Mouse (Mus musculus): ENCODE data around the gene 6720489N17Rik.
"Not testable (repeated sequence)": the region's sequence is repeated elsewhere in the genome, so short reads cannot be mapped to it uniquely, and the experiment has no call there.

Gene 6720489N17Rik

GRCm38 (mm10) chr13:62623577-62624276 is at the start of gene 6720489N17Rik:
6720489N17Rik (minus strand) TSS chr13:62624182.
- DNase-seq: peak; percentile 88

GRCm38 (mm10) chr13:62653369-62653743 is 29.4 kb upstream of the 6720489N17Rik start:
- DNase-seq: no peak

GRCm38 (mm10) chr13:62652681-62653368 is 28.8 kb upstream of the 6720489N17Rik start:
- peak; percentile 77 for DNase-seq

GRCm38 (mm10) chr13:62627071-62627470 is 3.1 kb upstream of the 6720489N17Rik start:
- DNase-seq: peak; percentile 37

- DNase-seq: not testable (repeated sequence)
Observed at GRCm38 (mm10) chr13:62624277-62624665, 289 bp upstream of the 6720489N17Rik start.

- DNase-seq: not testable (repeated sequence)
Observed at GRCm38 (mm10) chr13:62617449-62617848, 6.5 kb downstream of the 6720489N17Rik start.

- DNase-seq: not testable (repeated sequence)
Observed at GRCm38 (mm10) chr13:62571099-62571498, 52.9 kb downstream of the 6720489N17Rik start, which contains the start of gene Zfp934. Zfp934 (minus strand) TSS chr13:62571199.

- peak; percentile 30 for DNase-seq
Observed at GRCm38 (mm10) chr13:62561696-62562095, 62.3 kb downstream of the 6720489N17Rik start.

- peak; percentile 77 for DNase-seq
Observed at GRCm38 (mm10) chr13:62558189-62559110, 65.5 kb downstream of the 6720489N17Rik start, which contains the start of gene Zfp935. Zfp935 (minus strand) TSS chr13:62558511.
